Mouse (Mus musculus) adrenal gland, adult (tissue): ENCODE data around the gene Tmem35b.
"Not testable (repeated sequence)": the region's sequence is repeated elsewhere in the genome, so short reads cannot be mapped to it uniquely, and the experiment has no call there.

ENCODE experiments used
- DNase-seq, 2 experiments: peaks; one replicate each; pipeline ENCODE4 v3.0.0; 2022 to 2023; ENCODE audit warnings: low spot score in 1 of 2; ENCODE audit not compliant: inconsistent age in 2 of 2

Tmem35b gene

GRCm38 (mm10) chr4:127123391-127123790, at the start of gene Tmem35b:
Gene Tmem35b (plus strand): TSS chr4:127123691.
- no peak for DNase-seq

GRCm38 (mm10) chr4:127074915-127075314, 48.6 kb upstream of the Tmem35b start:
- DNase-seq, result no peak

GRCm38 (mm10) chr4:127076875-127077548, 46.5 kb upstream of the Tmem35b start, which contains the start of gene Zmym6:
Gene Zmym6 (plus strand): TSS chr4:127077383.
- DNase-seq, result peak; percentile 96 to 99

- DNase-seq, result no peak
Observed at GRCm38 (mm10) chr4:127080806-127081205, 42.7 kb upstream of the Tmem35b start.

GRCm38 (mm10) chr4:127083131-127083530, 40.4 kb upstream of the Tmem35b start:
- no peak for DNase-seq

- no peak for DNase-seq
Observed at GRCm38 (mm10) chr4:127085761-127086160, 37.7 kb upstream of the Tmem35b start.

GRCm38 (mm10) chr4:127091188-127091587, 32.3 kb upstream of the Tmem35b start:
- no peak for DNase-seq

GRCm38 (mm10) chr4:127095090-127095489, 28.4 kb upstream of the Tmem35b start:
- no peak for DNase-seq

GRCm38 (mm10) chr4:127099552-127099951, 23.9 kb upstream of the Tmem35b start:
- not testable (repeated sequence) for DNase-seq

GRCm38 (mm10) chr4:127107566-127107965, 15.9 kb upstream of the Tmem35b start:
- no peak for DNase-seq

- no peak for DNase-seq
Observed at GRCm38 (mm10) chr4:127110570-127110969, 12.9 kb upstream of the Tmem35b start.

GRCm38 (mm10) chr4:127124331-127124730, 840 bp downstream of the Tmem35b start:
- no peak for DNase-seq

GRCm38 (mm10) chr4:127125834-127126463, 2.5 kb downstream of the Tmem35b start:
- peak; percentile 89 to 98 for DNase-seq

- no peak for DNase-seq
Observed at GRCm38 (mm10) chr4:127134687-127135086, 11.2 kb downstream of the Tmem35b start.

GRCm38 (mm10) chr4:127137591-127137990, 14.1 kb downstream of the Tmem35b start:
- DNase-seq, result no peak

GRCm38 (mm10) chr4:127138486-127138885, 15.0 kb downstream of the Tmem35b start:
- DNase-seq, result peak in 1 of 2 experiments; percentile 57

- peak in 1 of 2 experiments; percentile 41 for DNase-seq
Observed at GRCm38 (mm10) chr4:127150031-127150430, 26.5 kb downstream of the Tmem35b start.

- no peak for DNase-seq
Observed at GRCm38 (mm10) chr4:127153345-127153744, 29.9 kb downstream of the Tmem35b start.

- no peak for DNase-seq
Observed at GRCm38 (mm10) chr4:127155757-127156156, 32.3 kb downstream of the Tmem35b start.

GRCm38 (mm10) chr4:127157746-127158145, 34.3 kb downstream of the Tmem35b start:
- DNase-seq, result no peak

- DNase-seq, result no peak
Observed at GRCm38 (mm10) chr4:127163926-127164325, 40.4 kb downstream of the Tmem35b start.

GRCm38 (mm10) chr4:127167096-127167495, 43.6 kb downstream of the Tmem35b start:
- no peak for DNase-seq
